Mouse (Mus musculus) intestine, embryonic 15.5 days (tissue): ENCODE results near the gene Gls2. TPM values are rescaled to one million over a fixed set of nuclear protein-coding genes. Genes with fewer than 3 reads are reported as not detected.

Experiments used
- ATAC-seq: fragments of 200-750 bp; cut with Nextera tagmentation; 2 replicates; pipeline ENCODE4 v1.8.0; 2017; ENCODE audit warnings: moderate TSS enrichment, moderate library complexity
- H3K27ac ChIP-seq: fragments of 300-500 bp; sonication (generic); 2 replicates; pipeline ENCODE4 v1.5.1; 2015; ENCODE audit warnings: mild to moderate bottlenecking, inconsistent platforms
- H3K27me3 ChIP-seq: fragments of 300-500 bp; sonication (generic); replicated peaks from 2 replicates; pipeline ENCODE4 v1.6.1; 2015; ENCODE audit warnings: inconsistent platforms
- H3K36me3 ChIP-seq: fragments of 300-500 bp; sonication (generic); 2 replicates; pipeline ENCODE4 v1.6.1; 2015; ENCODE audit warnings: inconsistent platforms
- H3K4me1 ChIP-seq: fragments of 300-500 bp; sonication (generic); replicated peaks from 2 replicates; pipeline ENCODE4 v1.6.1; 2015; ENCODE audit warnings: inconsistent platforms
- H3K4me2 ChIP-seq: fragments of 300-500 bp; sonication (generic); replicated peaks from 2 replicates; pipeline ENCODE4 v1.6.1; 2015; ENCODE audit warnings: mild to moderate bottlenecking, inconsistent platforms
- H3K4me3 ChIP-seq: fragments of 300-500 bp; sonication (generic); replicated peaks from 2 replicates; pipeline ENCODE4 v1.5.1; 2015; ENCODE audit warnings: inconsistent platforms
- H3K9ac ChIP-seq: fragments of 300-500 bp; sonication (generic); 2 replicates; pipeline ENCODE4 v1.6.1; 2015; ENCODE audit warnings: inconsistent platforms
- H3K9me3 ChIP-seq: fragments of 300-500 bp; sonication (generic); 2 replicates; pipeline ENCODE4 v1.6.1; 2016; ENCODE audit warnings: inconsistent platforms
- WGBS: fragments of 180-500 bp; shearing (Covaris S2); methylation state at CpG from one replicate; pipeline ENCODE4 v1.1.7; 2015; 5-methylcytosine and 5-hydroxymethylcytosine counted together
- polyA plus RNA-seq: library from polyadenylated mRNA; unstranded; fragments of >200 nt; fragmentation: Nextera tagmentation; extraction: Ambion mirVana; gene quantifications from 2 replicates; pipeline ENCODE4 v1.2.1, GENCODE M21; 2015

Gls2 gene
- polyA plus RNA-seq, 1 experiment from 2014 or later, result 1.8 TPM

- no peaks in the 10 kb centered on the region for H3K9me3 ChIP-seq
- 59% methylated on average over 16 of the region's 16 CpGs for WGBS
- 0 out of 2 replicates have a peak, but pooled peaks cover 3% of the 10 kb centered on the region for H3K4me1 ChIP-seq
- no peak for ATAC-seq
- H3K4me3 ChIP-seq, result no peak overlapping the region
- H3K9ac ChIP-seq, result no peak overlapping the region
- no peaks in the 10 kb centered on the region for H3K36me3 ChIP-seq
- H3K27ac ChIP-seq, result no peak overlapping the region
- no peaks in the 10 kb centered on the region for H3K27me3 ChIP-seq
- H3K4me2 ChIP-seq, result no peak overlapping the region
Measured at GRCm38 (mm10) chr10:128221533-128222286, 27.5 kb downstream of the Gls2 start.

- WGBS, result 50% methylated on average over 5 of the region's 5 CpGs
- Histone ChIP-seq H3K4me3 (no peak overlapping the region), H3K4me1 (0 out of 2 replicates have a peak, but pooled peaks cover 3% of the 10 kb centered on the region), H3K4me2 (no peak overlapping the region), H3K9me3 (no peaks in the 10 kb centered on the region), H3K27ac (no peak overlapping the region), H3K36me3 (no peaks in the 10 kb centered on the region), H3K27me3 (no peaks in the 10 kb centered on the region), H3K9ac (no peak overlapping the region)
- no peak for ATAC-seq
Measured at GRCm38 (mm10) chr10:128225064-128225463, 30.8 kb downstream of the Gls2 start.

GRCm38 (mm10) chr10:128225538-128225937, 31.3 kb downstream of the Gls2 start, which contains the start of gene Mip:
Gene Mip, plus strand, starts transcription at chr10:128225838.
- H3K9me3 ChIP-seq, result no peaks in the 10 kb centered on the region
- WGBS, result 53% methylated on average over 4 of the region's 4 CpGs
- no peak for ATAC-seq
- no peak within 1 kb of the TSS; the same call in 1 of the 2 replicates for H3K9ac ChIP-seq
- no peak within 1 kb of the TSS for H3K4me2 ChIP-seq
- no peaks in the 10 kb centered on the region for H3K27me3 ChIP-seq
- 0 out of 2 replicates have a peak, but pooled peaks cover 3% of the 10 kb centered on the region for H3K4me1 ChIP-seq
- H3K36me3 ChIP-seq, result no peaks in the 10 kb centered on the region
- H3K27ac ChIP-seq, result no peak within 1 kb of the TSS
- no peak within 1 kb of the TSS for H3K4me3 ChIP-seq

DNA sequence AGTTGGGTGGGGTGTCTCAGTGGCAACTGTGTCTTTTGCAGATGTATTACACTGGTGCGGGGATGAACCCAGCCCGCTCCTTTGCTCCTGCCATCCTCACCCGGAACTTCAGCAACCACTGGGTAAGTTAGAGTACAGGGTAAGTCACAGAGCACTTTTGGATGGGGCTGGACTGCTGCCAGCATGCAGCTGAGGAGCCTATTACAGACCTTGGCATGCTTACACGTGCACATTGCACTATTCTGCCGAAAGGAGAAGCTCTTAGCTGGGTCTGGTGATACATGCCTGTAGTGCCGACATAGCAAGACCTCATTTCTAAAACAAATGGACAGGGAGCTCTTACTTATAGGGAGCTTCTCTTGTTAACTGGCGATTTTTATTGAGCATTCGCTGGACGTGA, 33.3 kb downstream of the Gls2 start:
- H3K27ac ChIP-seq, result no peak overlapping the region
- ATAC-seq, result no peak
- WGBS, result 79% methylated on average over 9 of the region's 9 CpGs

GRCm38 (mm10) chr10:128228009-128228408, 33.8 kb downstream of the Gls2 start:
- H3K9me3 ChIP-seq, result no peaks in the 10 kb centered on the region
- H3K4me2 ChIP-seq, result no peak overlapping the region
- H3K27me3 ChIP-seq, result no peaks in the 10 kb centered on the region
- ATAC-seq, result no peak
- H3K9ac ChIP-seq, result no peak overlapping the region
- H3K4me3 ChIP-seq, result no peak overlapping the region
- no peak overlapping the region for H3K27ac ChIP-seq
- peaks cover 8% of the 10 kb centered on the region; the same call in 1 of the 2 replicates for H3K4me1 ChIP-seq
- WGBS, result 90% methylated on average over 8 of the region's 8 CpGs
- no peaks in the 10 kb centered on the region for H3K36me3 ChIP-seq

More for the DNA sequence above, 33.3 kb downstream of the Gls2 start:
- Histone ChIP-seq H3K4me2 (no peak overlapping the region), H3K4me3 (no peak overlapping the region), H3K27me3 (no peaks in the 10 kb centered on the region), H3K9me3 (no peaks in the 10 kb centered on the region), H3K9ac (no peak overlapping the region), H3K36me3 (no peaks in the 10 kb centered on the region), H3K4me1 (peaks cover 8% of the 10 kb centered on the region; the same call in 1 of the 2 replicates)

- Histone ChIP-seq H3K4me2 (no peak overlapping the region), H3K4me3 (no peak overlapping the region), H3K27ac (no peak overlapping the region), H3K9me3 (no peaks in the 10 kb centered on the region), H3K36me3 (0 out of 2 replicates have a peak, but pooled peaks cover 3% of the 10 kb centered on the region), H3K9ac (no peak overlapping the region), H3K4me1 (peaks cover 8% of the 10 kb centered on the region; the same call in 1 of the 2 replicates), H3K27me3 (no peaks in the 10 kb centered on the region)
- 71% methylated on average over 12 of the region's 12 CpGs for WGBS
- ATAC-seq, result no peak
Measured at GRCm38 (mm10) chr10:128230582-128230981, 36.3 kb downstream of the Gls2 start.

DNA sequence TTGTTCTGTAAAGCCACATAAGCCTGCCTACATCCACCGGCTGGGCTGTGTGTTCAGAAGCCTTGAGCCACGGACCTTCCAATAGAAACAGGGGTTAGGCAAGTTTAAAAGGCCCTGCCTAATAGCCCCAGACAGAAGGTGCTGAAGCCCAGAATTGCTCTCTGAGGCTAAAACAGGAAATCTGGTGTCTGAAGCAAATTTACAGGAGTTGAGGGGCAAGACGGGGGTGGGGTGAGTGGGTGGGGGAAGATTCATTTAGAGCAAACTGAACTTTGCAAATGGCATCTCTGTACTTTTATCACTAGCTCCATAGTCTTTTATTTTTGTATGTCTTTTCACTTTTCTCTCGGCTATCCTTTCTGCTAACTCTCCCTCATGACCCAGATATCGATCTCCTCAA, 36.9 kb downstream of the Gls2 start:
- Histone ChIP-seq H3K9me3 (no peaks in the 10 kb centered on the region), H3K4me2 (peak overlapping the region; percentile 62), H3K27ac (peak overlapping the region; percentile 90), H3K36me3 (0 out of 2 replicates have a peak, but pooled peaks cover 4% of the 10 kb centered on the region), H3K4me1 (peaks cover 5% of the 10 kb centered on the region; the same call in 1 of the 2 replicates), H3K9ac (peak overlapping the region; percentile 65; the same call in 1 of the 2 replicates), H3K27me3 (no peaks in the 10 kb centered on the region), H3K4me3 (peak overlapping the region; percentile 81)
- WGBS, result 5% methylated on average over 5 of the region's 5 CpGs
- ATAC-seq, result no peak

DNA sequence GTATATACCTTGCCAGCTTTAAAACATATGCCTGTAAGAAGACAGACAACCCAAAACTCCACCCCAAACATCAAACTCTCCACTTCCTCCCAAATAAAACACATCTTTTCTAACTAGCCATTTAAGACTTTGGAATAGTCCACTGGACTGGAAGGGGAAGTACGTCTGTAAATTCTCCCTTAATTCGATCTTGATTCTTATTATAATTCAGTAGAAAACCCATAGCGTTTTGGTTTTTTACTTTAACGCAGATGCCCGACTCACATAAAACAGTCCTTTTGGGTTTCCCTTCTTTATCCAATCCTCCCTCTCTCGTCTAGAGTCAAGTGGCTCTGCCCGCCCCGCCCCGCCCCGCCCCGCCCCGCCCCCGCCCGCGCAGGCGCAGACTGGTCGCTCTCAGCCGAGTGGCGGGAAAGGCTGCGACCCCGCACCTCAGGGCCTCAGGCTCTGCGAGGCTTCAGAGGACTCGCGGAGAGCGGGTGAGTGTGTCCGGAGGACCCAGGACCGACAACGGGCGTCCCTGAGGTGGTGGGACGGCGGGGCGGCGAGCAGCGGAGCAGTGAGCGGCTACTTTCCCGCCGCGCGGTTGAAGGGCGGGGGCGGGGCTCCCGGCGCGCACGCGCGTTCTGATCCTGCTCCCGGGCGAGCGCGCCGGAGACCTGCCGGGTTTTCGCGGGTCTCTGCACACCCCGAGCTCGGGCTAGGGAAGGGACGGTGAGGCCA, 37.6 kb downstream of the Gls2 start, which contains the start of gene Timeless:
TSS of gene Timeless (plus strand) at position 369 of the 723 bp plus-strand sequence.
- H3K27me3 ChIP-seq, result no peaks in the 10 kb centered on the region
- under 1% methylated on average over 58 of the region's 58 CpGs for WGBS
- peak within 1 kb of the TSS; percentile 81 for H3K4me3 ChIP-seq
- peak within 1 kb of the TSS; percentile 65 for H3K9ac ChIP-seq
- peak; percentile 97 for ATAC-seq
- H3K36me3 ChIP-seq, result 0 out of 2 replicates have a peak, but pooled peaks cover 4% of the 10 kb centered on the region
- no peaks in the 10 kb centered on the region for H3K9me3 ChIP-seq
- H3K27ac ChIP-seq, result peak within 1 kb of the TSS; percentile 90
- H3K4me2 ChIP-seq, result peak within 1 kb of the TSS; percentile 62
- H3K4me1 ChIP-seq, result peaks cover 5% of the 10 kb centered on the region; the same call in 1 of the 2 replicates

- ATAC-seq, result peak; percentile 69
- H3K4me3 ChIP-seq, result peak overlapping the region; percentile 81
Measured at GRCm38 (mm10) chr10:128232420-128232985, 38.2 kb downstream of the Gls2 start.

GRCm38 (mm10) chr10:128236321-128236720, 42.1 kb downstream of the Gls2 start:
- Histone ChIP-seq H3K4me1 (no peaks in the 10 kb centered on the region), H3K36me3 (peaks cover 11% of the 10 kb centered on the region), H3K27ac (no peak overlapping the region), H3K4me2 (no peak overlapping the region), H3K9me3 (no peaks in the 10 kb centered on the region), H3K27me3 (no peaks in the 10 kb centered on the region), H3K9ac (no peak overlapping the region), H3K4me3 (no peak overlapping the region)
- 72% methylated on average over 4 of the region's 4 CpGs for WGBS
- no peak for ATAC-seq

More at GRCm38 (mm10) chr10:128232420-128232985, 38.2 kb downstream of the Gls2 start:
- Histone ChIP-seq H3K27ac (peak overlapping the region; percentile 90), H3K4me2 (peak overlapping the region; percentile 62), H3K9ac (peak overlapping the region; percentile 65), H3K4me1 (peaks cover 5% of the 10 kb centered on the region; the same call in 1 of the 2 replicates), H3K27me3 (no peaks in the 10 kb centered on the region), H3K9me3 (no peaks in the 10 kb centered on the region), H3K36me3 (0 out of 2 replicates have a peak, but pooled peaks cover 4% of the 10 kb centered on the region)
- under 1% methylated on average over 14 of the region's 14 CpGs for WGBS

GRCm38 (mm10) chr10:128237807-128238480, 43.7 kb downstream of the Gls2 start:
- Histone ChIP-seq H3K4me1 (no peaks in the 10 kb centered on the region), H3K27ac (no peak overlapping the region), H3K36me3 (peaks cover 16% of the 10 kb centered on the region), H3K9me3 (no peaks in the 10 kb centered on the region), H3K9ac (no peak overlapping the region), H3K4me2 (no peak overlapping the region), H3K27me3 (no peaks in the 10 kb centered on the region), H3K4me3 (no peak overlapping the region)
- WGBS, result 78% methylated on average over 15 of the region's 15 CpGs
- no peak for ATAC-seq
